Mouse (Mus musculus): ENCODE measurements around the gene Snapin. TPM values are rescaled to one million over a fixed set of nuclear protein-coding genes. Genes with fewer than 3 reads are reported as not detected.

Gene Snapin
- polyA plus RNA-seq, 1 experiment: 45.1 TPM

- DNase-seq (ENCODE audit: low read depth): no peak
- no peak for TF ChIP-seq POLR2A (IDR thresholded peaks at IDR 0.05; ENCODE audit: borderline replicate concordance, extremely low read depth, insufficient read depth, insufficient read length, poor library complexity, severe bottlenecking)
- no peak for TF ChIP-seq CTCF (IDR thresholded peaks at IDR 0.05; ENCODE audit: borderline replicate concordance, extremely low read depth, insufficient read depth, insufficient read length)
These were observed 23.1 kb downstream of the Snapin start for GRCm38 (mm10) chr3:90467618-90468300.

DNA sequence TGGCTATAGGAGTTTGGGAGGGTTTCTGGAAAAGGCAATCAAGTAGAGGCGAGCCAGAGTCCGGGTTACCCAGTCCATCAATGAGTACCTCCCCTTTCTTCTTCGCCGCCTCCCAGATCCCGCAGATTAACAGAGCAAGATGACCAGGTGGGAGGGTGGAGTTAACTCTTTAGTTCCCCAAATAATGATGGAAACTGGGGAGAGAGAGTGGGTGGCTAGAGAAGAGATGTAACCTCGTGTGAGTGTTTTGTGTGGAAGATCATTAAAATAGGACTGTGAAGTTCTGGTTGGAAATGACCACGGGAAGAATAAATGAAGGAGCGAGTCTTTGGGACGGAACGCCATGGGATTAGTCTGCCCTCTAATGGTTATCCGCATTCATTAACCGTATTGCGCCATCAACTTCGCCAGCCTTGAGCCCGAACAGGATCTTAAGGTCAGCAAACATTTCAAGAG lies 24.5 kb downstream of the Snapin start:
- TF ChIP-seq CTCF (IDR thresholded peaks at IDR 0.05; ENCODE audit: borderline replicate concordance, extremely low read depth, insufficient read depth, insufficient read length) (peak; percentile 84), POLR2A (IDR thresholded peaks at IDR 0.05; ENCODE audit: borderline replicate concordance, extremely low read depth, insufficient read depth, insufficient read length, poor library complexity, severe bottlenecking) (no peak)
- DNase-seq (ENCODE audit: low read depth): peak; percentile 81

DNA sequence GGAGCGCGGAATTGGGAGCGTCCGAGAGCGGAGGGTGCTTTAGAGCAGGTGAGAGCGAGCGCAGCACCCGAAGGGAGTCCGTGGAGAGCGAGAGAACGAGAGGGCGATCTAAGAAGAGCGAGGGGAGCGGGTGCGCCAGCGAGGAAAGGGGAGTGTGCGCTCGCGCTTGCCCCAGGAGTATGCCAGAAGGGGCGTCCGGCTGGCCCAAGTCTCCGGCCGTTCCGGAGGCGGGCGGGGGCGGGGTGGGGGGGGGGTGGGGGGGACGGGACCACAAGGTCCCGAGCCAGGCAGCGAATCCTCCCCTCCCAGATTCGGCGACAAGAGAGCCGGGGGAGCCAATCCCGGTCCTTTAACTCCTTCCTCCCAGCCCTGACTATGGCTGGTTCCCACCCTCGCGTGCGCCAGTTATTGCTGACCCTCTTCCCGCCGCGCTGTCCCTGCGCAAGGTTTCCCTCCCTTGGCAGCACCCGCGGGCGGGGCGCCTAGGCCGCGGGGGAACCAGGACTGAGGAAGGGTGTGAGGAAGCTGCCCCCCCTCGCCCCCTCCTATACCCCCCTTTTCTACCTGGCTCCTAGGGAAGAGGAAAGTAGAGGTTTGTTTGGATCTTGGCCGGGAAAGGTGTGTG lies 25.0 kb downstream of the Snapin start, which contains the start of gene Npr1:
TSS of gene Npr1 (minus strand) at position 181 of the 625 bp plus-strand sequence.
- TF ChIP-seq CTCF (IDR thresholded peaks at IDR 0.05; ENCODE audit: borderline replicate concordance, extremely low read depth, insufficient read depth, insufficient read length) (no peak), POLR2A (IDR thresholded peaks at IDR 0.05; ENCODE audit: borderline replicate concordance, extremely low read depth, insufficient read depth, insufficient read length, poor library complexity, severe bottlenecking) (no peak)
- DNase-seq (ENCODE audit: low read depth): peak; percentile 16

- DNase-seq (ENCODE audit: low read depth): peak; percentile 39
- TF ChIP-seq POLR2A (IDR thresholded peaks at IDR 0.05; ENCODE audit: borderline replicate concordance, extremely low read depth, insufficient read depth, insufficient read length, poor library complexity, severe bottlenecking) (no peak), CTCF (IDR thresholded peaks at IDR 0.05; ENCODE audit: borderline replicate concordance, extremely low read depth, insufficient read depth, insufficient read length) (no peak)
These were observed 25.6 kb downstream of the Snapin start for GRCm38 (mm10) chr3:90465081-90465685.

DNA sequence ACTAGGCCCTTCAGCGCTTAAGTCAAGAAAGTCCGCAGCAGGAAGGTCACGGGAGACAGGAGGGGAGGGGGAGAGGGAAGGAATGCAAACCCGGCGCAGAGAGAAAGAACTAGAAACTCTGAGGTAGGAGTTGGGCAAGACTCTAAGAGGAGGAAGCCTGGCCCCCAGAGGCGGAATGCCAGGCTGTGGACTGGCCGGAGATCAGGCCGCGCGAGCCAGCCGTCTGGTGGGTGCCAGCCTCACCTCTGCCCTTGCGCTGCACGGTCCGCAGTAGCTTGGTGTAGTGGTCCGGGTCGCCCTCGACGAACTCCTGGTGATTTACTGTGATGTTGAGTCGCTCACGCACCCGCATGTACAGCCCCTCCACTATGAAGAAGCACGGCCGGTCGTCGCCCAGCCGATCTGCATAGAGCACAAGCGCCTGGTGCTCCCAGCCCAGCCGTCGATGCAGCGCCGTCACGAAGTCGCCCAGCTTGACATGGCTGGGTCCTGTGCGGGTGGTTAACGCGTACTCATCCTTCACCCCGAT lies 26.2 kb downstream of the Snapin start:
- TF ChIP-seq POLR2A (IDR thresholded peaks at IDR 0.05; ENCODE audit: borderline replicate concordance, extremely low read depth, insufficient read depth, insufficient read length, poor library complexity, severe bottlenecking) (no peak), CTCF (IDR thresholded peaks at IDR 0.05; ENCODE audit: borderline replicate concordance, extremely low read depth, insufficient read depth, insufficient read length) (no peak)
- DNase-seq (ENCODE audit: low read depth): peak; percentile 13

GRCm38 (mm10) chr3:90462579-90462978 lies 28.3 kb downstream of the Snapin start:
- DNase-seq (ENCODE audit: low read depth): no peak
- no peak for TF ChIP-seq POLR2A (IDR thresholded peaks at IDR 0.05; ENCODE audit: borderline replicate concordance, extremely low read depth, insufficient read depth, insufficient read length, poor library complexity, severe bottlenecking)
- TF ChIP-seq CTCF (IDR thresholded peaks at IDR 0.05; ENCODE audit: borderline replicate concordance, extremely low read depth, insufficient read depth, insufficient read length): no peak

DNA sequence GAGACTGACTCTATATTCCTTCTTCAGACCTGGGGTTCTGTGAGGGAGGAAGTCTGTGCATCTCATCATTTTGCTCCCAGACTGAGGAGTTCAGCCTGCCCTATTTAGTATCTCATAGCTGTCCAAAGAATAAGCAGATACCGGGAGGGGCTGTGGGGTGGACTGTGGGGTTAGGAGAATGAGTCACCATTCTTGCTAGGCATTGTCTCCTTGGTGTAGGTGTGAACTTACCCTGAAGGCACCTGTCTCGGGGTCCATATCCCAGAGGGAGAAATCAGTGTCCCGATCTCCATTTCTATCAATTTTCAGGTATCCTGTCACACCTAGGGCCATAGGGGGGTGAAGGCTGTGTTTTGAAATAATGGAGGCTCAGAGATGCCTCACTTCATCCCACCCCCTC lies 28.9 kb downstream of the Snapin start:
- DNase-seq (ENCODE audit: low read depth): no peak
- no peak for TF ChIP-seq POLR2A (IDR thresholded peaks at IDR 0.05; ENCODE audit: borderline replicate concordance, extremely low read depth, insufficient read depth, insufficient read length, poor library complexity, severe bottlenecking)

GRCm38 (mm10) chr3:90460315-90460714 lies 30.5 kb downstream of the Snapin start:
- TF ChIP-seq CTCF (IDR thresholded peaks at IDR 0.05; ENCODE audit: borderline replicate concordance, extremely low read depth, insufficient read depth, insufficient read length): no peak
- TF ChIP-seq POLR2A (IDR thresholded peaks at IDR 0.05; ENCODE audit: borderline replicate concordance, extremely low read depth, insufficient read depth, insufficient read length, poor library complexity, severe bottlenecking): no peak
- DNase-seq (ENCODE audit: low read depth): no peak

DNA sequence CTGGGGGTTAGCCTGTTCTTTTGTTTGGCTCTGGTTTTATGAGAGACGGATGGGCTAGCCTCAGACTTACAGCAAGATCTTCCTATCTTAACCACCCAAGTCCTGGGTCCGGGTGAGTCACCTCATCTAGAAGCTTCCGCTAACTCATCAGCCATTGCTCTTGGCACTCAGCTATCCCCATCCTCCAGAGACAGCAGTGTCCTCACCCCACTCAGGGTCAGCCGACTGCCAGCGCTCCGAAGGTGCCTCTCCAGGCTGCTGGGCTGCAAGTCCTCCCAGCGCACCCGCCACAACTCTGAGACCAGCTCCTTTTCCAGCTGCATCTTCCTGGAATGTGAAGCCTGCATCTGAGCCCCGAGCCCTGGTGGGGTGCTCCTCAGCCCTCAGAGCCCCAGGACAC lies 31.1 kb downstream of the Snapin start:
- DNase-seq (ENCODE audit: low read depth): no peak
- TF ChIP-seq POLR2A (IDR thresholded peaks at IDR 0.05; ENCODE audit: borderline replicate concordance, extremely low read depth, insufficient read depth, insufficient read length, poor library complexity, severe bottlenecking) (no peak), CTCF (IDR thresholded peaks at IDR 0.05; ENCODE audit: borderline replicate concordance, extremely low read depth, insufficient read depth, insufficient read length) (no peak)

DNA sequence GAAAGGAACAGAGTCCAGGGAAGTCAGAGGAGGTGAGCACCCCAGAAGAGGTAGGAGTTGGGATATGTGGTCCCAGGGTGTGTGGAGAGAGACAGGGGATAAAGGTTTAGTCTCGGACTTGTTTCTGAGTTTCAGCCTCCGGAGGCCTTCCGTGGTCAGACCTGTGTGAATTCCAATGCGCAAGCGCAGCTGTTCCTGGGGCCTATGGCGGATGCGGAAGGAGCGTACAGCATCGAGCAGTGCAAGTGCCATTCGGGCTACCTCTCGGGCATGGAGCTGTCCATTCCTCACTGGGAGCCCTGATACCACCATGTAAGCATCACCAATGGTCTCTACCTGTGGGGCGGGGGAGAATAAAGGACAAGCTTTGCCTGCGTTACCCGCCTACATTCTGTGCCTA lies 35.9 kb downstream of the Snapin start:
- TF ChIP-seq POLR2A (IDR thresholded peaks at IDR 0.05; ENCODE audit: borderline replicate concordance, extremely low read depth, insufficient read depth, insufficient read length, poor library complexity, severe bottlenecking) (no peak), CTCF (IDR thresholded peaks at IDR 0.05; ENCODE audit: borderline replicate concordance, extremely low read depth, insufficient read depth, insufficient read length) (no peak)

GRCm38 (mm10) chr3:90451396-90452095 lies 39.3 kb downstream of the Snapin start:
- no peak for DNase-seq (ENCODE audit: low read depth)
- TF ChIP-seq CTCF (IDR thresholded peaks at IDR 0.05; ENCODE audit: borderline replicate concordance, extremely low read depth, insufficient read depth, insufficient read length) (no peak), POLR2A (IDR thresholded peaks at IDR 0.05; ENCODE audit: borderline replicate concordance, extremely low read depth, insufficient read depth, insufficient read length, poor library complexity, severe bottlenecking) (no peak)

More for the DNA sequence above, 35.9 kb downstream of the Snapin start:
- no peak for DNase-seq (ENCODE audit: low read depth)
